Mouse (Mus musculus) forebrain, embryonic 15.5 days (tissue): Measurements from ENCODE around the gene Myf6. TPM values are rescaled to one million over a fixed set of nuclear protein-coding genes. Genes with fewer than 3 reads are reported as not detected.

Experiments
- ATAC-seq: fragments of 200-750 bp; cut with Nextera tagmentation; replicated peaks from 2 replicates; pipeline ENCODE4 v1.8.0; 2017; ENCODE audit warnings: mild to moderate bottlenecking, moderate TSS enrichment, moderate library complexity
- H3K27ac ChIP-seq: fragments of 300-500 bp; sonication (generic); replicated peaks from 2 replicates; pipeline ENCODE4 v1.5.1; 2015; ENCODE audit warnings: mild to moderate bottlenecking, inconsistent platforms
- H3K27me3 ChIP-seq: fragments of 300-500 bp; sonication (generic); 2 replicates; pipeline ENCODE4 v1.6.1; 2015; ENCODE audit warnings: inconsistent platforms
- H3K36me3 ChIP-seq: fragments of 300-500 bp; sonication (generic); 2 replicates; pipeline ENCODE4 v1.6.1; 2015; ENCODE audit warnings: mild to moderate bottlenecking, inconsistent platforms
- H3K4me1 ChIP-seq: fragments of 300-500 bp; sonication (generic); 2 replicates; pipeline ENCODE4 v1.6.1; 2015; ENCODE audit warnings: inconsistent platforms
- H3K4me2 ChIP-seq: fragments of 300-500 bp; sonication (generic); replicated peaks from 2 replicates; pipeline ENCODE4 v1.6.1; 2015; ENCODE audit warnings: mild to moderate bottlenecking, inconsistent platforms
- H3K4me3 ChIP-seq: fragments of 300-500 bp; sonication (generic); 2 replicates; pipeline ENCODE4 v1.5.1; 2015; ENCODE audit warnings: mild to moderate bottlenecking, inconsistent platforms
- H3K9ac ChIP-seq: fragments of 300-500 bp; sonication (generic); replicated peaks from 2 replicates; pipeline ENCODE4 v1.6.1; 2015; ENCODE audit warnings: mild to moderate bottlenecking, inconsistent platforms
- H3K9me3 ChIP-seq: fragments of 300-500 bp; sonication (generic); 2 replicates; pipeline ENCODE4 v1.6.1; 2016; ENCODE audit warnings: inconsistent platforms
- WGBS: fragments of 180-500 bp; shearing (Covaris S2); methylation state at CpG from one replicate; pipeline ENCODE4 v1.1.7; 2015; ENCODE audit warnings: mixed read lengths; 5-methylcytosine and 5-hydroxymethylcytosine counted together
- polyA plus RNA-seq: library from polyadenylated mRNA; unstranded; fragments of >200 nt; fragmentation: Nextera tagmentation; extraction: Ambion mirVana; gene quantifications from 2 replicates; pipeline ENCODE4 v1.2.1, GENCODE M21; 2015

Myf6 gene
- not detected in 2 replicates for polyA plus RNA-seq

GRCm38 (mm10) chr10:107494568-107494967 lies at the start of gene Myf6:
Gene Myf6, minus strand, starts transcription at chr10:107494737.
- ATAC-seq = 0 out of 2 replicates have a peak, but pooled peaks have one; percentile 3
- peak within 1 kb of the TSS; percentile 37 for H3K4me3 ChIP-seq
- H3K9me3 ChIP-seq = no peaks in the 10 kb centered on the region
- H3K9ac ChIP-seq = no peak within 1 kb of the TSS
- no peaks in the 10 kb centered on the region for H3K4me1 ChIP-seq
- no peaks in the 10 kb centered on the region for H3K36me3 ChIP-seq
- H3K27ac ChIP-seq = no peak within 1 kb of the TSS
- WGBS = 96% methylated on average over 6 of the region's 6 CpGs
- peak within 1 kb of the TSS; percentile 57 for H3K4me2 ChIP-seq
- no peaks in the 10 kb centered on the region for H3K27me3 ChIP-seq

GRCm38 (mm10) chr10:107543026-107543425 lies 48.5 kb upstream of the Myf6 start:
- Histone ChIP-seq H3K27me3 (no peaks in the 10 kb centered on the region), H3K27ac (no peak overlapping the region), H3K9me3 (no peaks in the 10 kb centered on the region), H3K4me2 (no peak overlapping the region), H3K4me3 (no peak overlapping the region), H3K36me3 (no peaks in the 10 kb centered on the region), H3K9ac (no peak overlapping the region), H3K4me1 (no peaks in the 10 kb centered on the region)
- 55% methylated on average over 1 of the region's 1 CpGs for WGBS
- ATAC-seq = no peak

GRCm38 (mm10) chr10:107528758-107529157 lies 34.2 kb upstream of the Myf6 start:
- 86% methylated on average over 1 of the region's 1 CpGs for WGBS
- H3K9ac ChIP-seq = no peak overlapping the region
- no peaks in the 10 kb centered on the region for H3K27me3 ChIP-seq
- no peak for ATAC-seq
- no peak overlapping the region for H3K27ac ChIP-seq
- H3K36me3 ChIP-seq = no peaks in the 10 kb centered on the region
- no peak overlapping the region for H3K4me2 ChIP-seq
- H3K9me3 ChIP-seq = no peaks in the 10 kb centered on the region
- no peak overlapping the region for H3K4me3 ChIP-seq
- H3K4me1 ChIP-seq = no peaks in the 10 kb centered on the region

GRCm38 (mm10) chr10:107519216-107519615 lies 24.7 kb upstream of the Myf6 start:
- Histone ChIP-seq H3K27ac (no peak overlapping the region), H3K4me2 (no peak overlapping the region), H3K36me3 (no peaks in the 10 kb centered on the region), H3K4me1 (no peaks in the 10 kb centered on the region), H3K4me3 (no peak overlapping the region), H3K27me3 (no peaks in the 10 kb centered on the region), H3K9ac (no peak overlapping the region), H3K9me3 (no peaks in the 10 kb centered on the region)
- no peak for ATAC-seq
- WGBS = 79% methylated on average over 5 of the region's 5 CpGs

GRCm38 (mm10) chr10:107516641-107517040 lies 22.1 kb upstream of the Myf6 start:
- Histone ChIP-seq H3K9ac (no peak overlapping the region), H3K27me3 (no peaks in the 10 kb centered on the region), H3K9me3 (no peaks in the 10 kb centered on the region), H3K36me3 (no peaks in the 10 kb centered on the region), H3K4me3 (no peak overlapping the region), H3K27ac (no peak overlapping the region), H3K4me2 (no peak overlapping the region), H3K4me1 (no peaks in the 10 kb centered on the region)
- no peak for ATAC-seq
- 86% methylated on average over 7 of the region's 7 CpGs for WGBS

GRCm38 (mm10) chr10:107514735-107515134 lies 20.2 kb upstream of the Myf6 start:
- H3K4me1 ChIP-seq = no peaks in the 10 kb centered on the region
- H3K27ac ChIP-seq = no peak overlapping the region
- H3K4me2 ChIP-seq = no peak overlapping the region
- 68% methylated on average over 7 of the region's 7 CpGs for WGBS
- no peak overlapping the region for H3K9ac ChIP-seq
- H3K4me3 ChIP-seq = no peak overlapping the region
- no peaks in the 10 kb centered on the region for H3K27me3 ChIP-seq
- H3K9me3 ChIP-seq = no peaks in the 10 kb centered on the region
- no peaks in the 10 kb centered on the region for H3K36me3 ChIP-seq
- no peak for ATAC-seq

GRCm38 (mm10) chr10:107506397-107506796 lies 11.9 kb upstream of the Myf6 start:
- no peaks in the 10 kb centered on the region for H3K36me3 ChIP-seq
- no peaks in the 10 kb centered on the region for H3K27me3 ChIP-seq
- no peak overlapping the region for H3K9ac ChIP-seq
- no peak overlapping the region for H3K27ac ChIP-seq
- ATAC-seq = no peak
- H3K4me1 ChIP-seq = no peaks in the 10 kb centered on the region
- no peak overlapping the region for H3K4me2 ChIP-seq
- 95% methylated on average over 2 of the region's 2 CpGs for WGBS
- no peak overlapping the region for H3K4me3 ChIP-seq
- no peaks in the 10 kb centered on the region for H3K9me3 ChIP-seq

GRCm38 (mm10) chr10:107503430-107503829 lies 8.9 kb upstream of the Myf6 start:
- H3K9ac ChIP-seq = no peak overlapping the region
- ATAC-seq = no peak
- WGBS = 60% methylated on average over 4 of the region's 4 CpGs
- H3K36me3 ChIP-seq = no peaks in the 10 kb centered on the region
- no peaks in the 10 kb centered on the region for H3K27me3 ChIP-seq
- no peak overlapping the region for H3K4me3 ChIP-seq
- no peaks in the 10 kb centered on the region for H3K9me3 ChIP-seq
- H3K27ac ChIP-seq = no peak overlapping the region
- H3K4me1 ChIP-seq = no peaks in the 10 kb centered on the region
- no peak overlapping the region for H3K4me2 ChIP-seq

- no peak overlapping the region for H3K27ac ChIP-seq
- no peak overlapping the region for H3K4me3 ChIP-seq
- no peaks in the 10 kb centered on the region for H3K27me3 ChIP-seq
- 95% methylated on average over 7 of the region's 7 CpGs for WGBS
- ATAC-seq = no peak
- H3K36me3 ChIP-seq = no peaks in the 10 kb centered on the region
- H3K4me1 ChIP-seq = no peaks in the 10 kb centered on the region
- H3K4me2 ChIP-seq = no peak overlapping the region
- no peaks in the 10 kb centered on the region for H3K9me3 ChIP-seq
- no peak overlapping the region for H3K9ac ChIP-seq
Measured at GRCm38 (mm10) chr10:107502193-107502592, 7.7 kb upstream of the Myf6 start.

- Histone ChIP-seq H3K4me2 (no peak overlapping the region), H3K4me3 (no peak overlapping the region), H3K36me3 (no peaks in the 10 kb centered on the region), H3K9ac (no peak overlapping the region), H3K27ac (no peak overlapping the region), H3K9me3 (no peaks in the 10 kb centered on the region), H3K4me1 (no peaks in the 10 kb centered on the region), H3K27me3 (no peaks in the 10 kb centered on the region)
- WGBS = 89% methylated on average over 7 of the region's 7 CpGs
- no peak for ATAC-seq
Measured at GRCm38 (mm10) chr10:107499656-107500055, 5.1 kb upstream of the Myf6 start.

GRCm38 (mm10) chr10:107496402-107496801 lies 1.9 kb upstream of the Myf6 start:
- Histone ChIP-seq H3K27me3 (no peaks in the 10 kb centered on the region), H3K27ac (no peak overlapping the region), H3K9ac (no peak overlapping the region), H3K4me3 (no peak overlapping the region), H3K4me2 (no peak overlapping the region), H3K36me3 (no peaks in the 10 kb centered on the region), H3K9me3 (no peaks in the 10 kb centered on the region), H3K4me1 (no peaks in the 10 kb centered on the region)
- no peak for ATAC-seq
- 95% methylated on average over 1 of the region's 1 CpGs for WGBS

GRCm38 (mm10) chr10:107493580-107494474 lies 710 bp downstream of the Myf6 start:
- no peaks in the 10 kb centered on the region for H3K36me3 ChIP-seq
- H3K4me1 ChIP-seq = no peaks in the 10 kb centered on the region
- WGBS = 47% methylated on average over 20 of the region's 20 CpGs
- no peaks in the 10 kb centered on the region for H3K9me3 ChIP-seq
- peak overlapping the region; percentile 57 for H3K4me2 ChIP-seq
- H3K27ac ChIP-seq = no peak overlapping the region
- H3K4me3 ChIP-seq = peak overlapping the region; percentile 37
- H3K27me3 ChIP-seq = no peaks in the 10 kb centered on the region
- peak overlapping the region; percentile 33 for H3K9ac ChIP-seq
- peak; percentile 87 for ATAC-seq
